Comparison of ENCODE assay signal across 17 mouse cellular contexts in genomic region chr2:165296571-165296970, GRCm38 (mm10). TPM values are rescaled to one million over a fixed set of nuclear protein-coding genes. Genes with fewer than 3 reads are reported as not detected.
A peak's percentile ranks its signal among the peaks of the same experiment; 100 is the strongest.
DNase-seq lines count a peak whose midpoint lies in the region; ATAC-seq and TF ChIP-seq lines count a peak whose summit lies in the region.
"Had no signal": no experiment of that assay in that cellular context is flagged by ENCODE, and none has a peak within 500 bp of the region (broad histone marks: within the 10 kb centered on the region; RNA-seq: fewer than 3 reads in every experiment).

No protein-coding gene starts in this region.

- H3K36me3 ChIP-seq in intestine, postnatal 0 days (ENCODE audit: control insufficient read depth, insufficient read depth) = peaks cover 90% of the 10 kb centered on the region
- H3K36me3 ChIP-seq in midbrain, postnatal 0 days (ENCODE audit: insufficient read depth, low read length) = peaks cover 87% of the 10 kb centered on the region

- no peaks in the 10 kb centered on the region for H3K27me3 ChIP-seq in intestine, postnatal 0 days (replicated peaks; ENCODE audit: control insufficient read depth, insufficient read depth, low read length)
- no peaks in the 10 kb centered on the region for H3K27me3 ChIP-seq in midbrain, postnatal 0 days (ENCODE audit: insufficient read depth, low read length)
- H3K27me3 ChIP-seq: midbrain, embryonic 12.5 days had no signal

- H3K9me3 ChIP-seq in intestine, postnatal 0 days (ENCODE audit: control insufficient read depth) = no peaks in the 10 kb centered on the region
- H3K9me3 ChIP-seq in midbrain, postnatal 0 days (ENCODE audit: low read length) = no peaks in the 10 kb centered on the region
- H3K9me3 ChIP-seq: embryonic facial prominence, embryonic 10.5 days; midbrain, embryonic 12.5 days had no signal

- TF ChIP-seq CTCF in intestine, postnatal 0 days (IDR thresholded peaks at IDR 0.05; ENCODE audit: low read depth) = no peak
- TF ChIP-seq CTCF in midbrain, postnatal 0 days (IDR thresholded peaks at IDR 0.05) = no peak

- no peak for ATAC-seq in intestine, postnatal 0 days
- no peak for ATAC-seq in megakaryocyte progenitor cell, adult 5-6 weeks (replicated peaks; ENCODE audit: poor library complexity)
- no peak for ATAC-seq in midbrain, postnatal 0 days (ENCODE audit: low FRiP score)
- ATAC-seq: forebrain, embryonic 16.5 days; hindbrain, embryonic 16.5 days had no signal

- DNase-seq in heart, adult 8-10 months (ENCODE audit: low spot score) = peak; percentile 25
- DNase-seq in heart, postnatal 4 days = no peak
- peak; percentile 55 for DNase-seq in retina, postnatal 1 day
- DNase-seq in retina, embryonic 14.5 days (ENCODE audit: low spot score) = no peak
- DNase-seq in midbrain, postnatal 0 days (ENCODE audit: low spot score) = no peak
- no peak for DNase-seq in ovary, postnatal 14 days (ENCODE audit: low spot score)
- DNase-seq: B cell, adult 2 months; cerebellum, postnatal 25 days; lung, postnatal 14 days; right cerebral cortex, postnatal 25 days had no signal

- H3K4me1 ChIP-seq in intestine, postnatal 0 days (replicated peaks; ENCODE audit: control insufficient read depth, insufficient read depth, low read length) = no peaks in the 10 kb centered on the region
- H3K4me1 ChIP-seq in midbrain, postnatal 0 days (ENCODE audit: insufficient read depth, low read length) = no peaks in the 10 kb centered on the region
- H3K4me1 ChIP-seq: embryonic facial prominence, embryonic 10.5 days; midbrain, embryonic 12.5 days had no signal

- WGBS in intestine, postnatal 0 days = 84% methylated on average over 18 of the region's 18 CpGs
- 88% methylated on average over 18 of the region's 18 CpGs for WGBS in midbrain, postnatal 0 days

- peak overlapping the region; percentile 82 for H3K27ac ChIP-seq in intestine, postnatal 0 days (ENCODE audit: low read depth, low read length)
- H3K27ac ChIP-seq in midbrain, postnatal 0 days (ENCODE audit: low read depth, low read length) = no peak overlapping the region
- H3K27ac ChIP-seq: embryonic facial prominence, embryonic 10.5 days; midbrain, embryonic 12.5 days had no signal

- no peak overlapping the region for H3K4me3 ChIP-seq in intestine, postnatal 0 days (ENCODE audit: low read depth, low read length)
- H3K4me3 ChIP-seq in midbrain, postnatal 0 days (ENCODE audit: low read depth, low read length) = no peak overlapping the region
- H3K4me3 ChIP-seq: embryonic facial prominence, embryonic 10.5 days; erythroblast, embryonic 14.5 days; midbrain, embryonic 12.5 days had no signal

- peak overlapping the region; percentile 26; the same call in 1 of the 2 replicates for H3K9ac ChIP-seq in intestine, postnatal 0 days (ENCODE audit: low read depth, low read length)
- no peak overlapping the region for H3K9ac ChIP-seq in midbrain, postnatal 0 days (replicated peaks; ENCODE audit: low read length, poor library complexity, severe bottlenecking)
- H3K9ac ChIP-seq: midbrain, embryonic 12.5 days had no signal

- H3K4me2 ChIP-seq in intestine, postnatal 0 days (replicated peaks; ENCODE audit: low read depth) = no peak overlapping the region
- H3K4me2 ChIP-seq in midbrain, postnatal 0 days (ENCODE audit: low read depth, low read length, poor library complexity, severe bottlenecking) = no peak overlapping the region
- H3K4me2 ChIP-seq: midbrain, embryonic 12.5 days had no signal

RNA-seq across cellular contexts. Expression of gene Slc35c2, which starts 8.9 kb away (rescaled TPM):
- 10 to 100 TPM; 17.9 to 22.1 (median 19.5) TPM for total RNA-seq in heart, adult 8-10 months (2022)
- total RNA-seq in heart, postnatal 4 days (2021) = 10 to 100 TPM; 18.9 to 20.6 TPM
- polyA plus RNA-seq in intestine, postnatal 0 days (2015; fragmentation: Nextera tagmentation; extraction: Ambion mirVana) = 199 and 209 TPM in 2 replicates
- 45.9 and 57.3 TPM in 2 replicates for total RNA-seq in megakaryocyte progenitor cell, adult 5-6 weeks (2015)
- 64.5 and 76.7 TPM in 2 replicates for total RNA-seq in megakaryocyte progenitor cell, adult 5-6 weeks (2017)
- 89.6 and 98.9 TPM in 2 replicates for total RNA-seq in midbrain, postnatal 0 days (2014; rRNA removed)
- 68.7 and 69.3 TPM in 2 replicates for polyA plus RNA-seq in midbrain, postnatal 0 days (2015; fragmentation: Nextera tagmentation; extraction: Ambion mirVana)

RNA-seq across cellular contexts. Expression of gene Elmo2, which starts 29.7 kb away (rescaled TPM):
- total RNA-seq in heart, adult 8-10 months (2022) = 10 to 100 TPM; 13.7 to 16.4 (median 13.8) TPM
- total RNA-seq in heart, postnatal 4 days (2021) = 10 to 100 TPM; 29.5 to 35.5 TPM
- polyA plus RNA-seq in intestine, postnatal 0 days (2015; fragmentation: Nextera tagmentation; extraction: Ambion mirVana) = 62.2 and 63.6 TPM in 2 replicates
- total RNA-seq in megakaryocyte progenitor cell, adult 5-6 weeks (2015) = 45.9 and 49.3 TPM in 2 replicates
- total RNA-seq in megakaryocyte progenitor cell, adult 5-6 weeks (2017) = 30.6 and 32.2 TPM in 2 replicates
- 98.6 and 99.4 TPM in 2 replicates for total RNA-seq in midbrain, postnatal 0 days (2014; rRNA removed)
- polyA plus RNA-seq in midbrain, postnatal 0 days (2015; fragmentation: Nextera tagmentation; extraction: Ambion mirVana) = 77.2 and 80.2 TPM in 2 replicates

Comparison
In these comparisons a context has a peak if more than half of its experiments do, and no peak if none do; other contexts are left out.
1. DNase-seq: peak in heart, adult 8-10 months (single experiment) and retina, postnatal 1 day (single experiment); none in heart, postnatal 4 days (single experiment), retina, embryonic 14.5 days (single experiment), midbrain, postnatal 0 days (single experiment) and ovary, postnatal 14 days (single experiment).